Mouse (Mus musculus): Measurements from ENCODE around the gene Ehd4. TPM values are rescaled to one million over a fixed set of nuclear protein-coding genes. Genes with fewer than 3 reads are reported as not detected.

Ehd4 gene
- total and polyA plus RNA-seq, 3 experiments: 15.8 to 35.5 TPM; not detected in 1

DNA sequence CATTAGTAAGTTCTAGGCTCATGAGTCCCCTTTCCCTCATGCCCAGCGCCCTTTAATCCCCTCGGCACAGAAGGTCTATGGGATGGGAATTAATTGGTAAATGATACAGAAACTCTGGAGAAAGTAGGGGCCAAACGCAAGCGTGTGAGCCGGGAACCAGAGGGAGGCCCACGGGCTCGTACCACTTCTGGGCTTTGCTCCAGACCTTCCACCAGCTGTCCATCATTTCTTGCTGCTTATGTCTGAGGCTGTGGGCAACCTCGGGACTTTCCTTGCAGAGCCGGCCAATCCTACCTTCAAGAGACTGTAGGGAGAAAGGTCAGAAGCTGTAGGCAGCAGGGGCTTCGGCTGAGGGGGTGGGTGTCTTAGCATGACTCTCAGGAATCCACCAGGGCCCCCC, 98.5 kb downstream of the Ehd4 start:
- H3K9me3 ChIP-seq (replicated peaks; ENCODE audit: insufficient read depth, low read length): no peaks in the 10 kb centered on the region
- DNase-seq (ENCODE audit: low read depth, low spot score): no peak
- no peaks in the 10 kb centered on the region for H3K4me1 ChIP-seq (ENCODE audit: control insufficient read depth in 1 of 2, insufficient read depth in 2 of 2, low read length in 2 of 2)
- H3K36me3 ChIP-seq (ENCODE audit: control insufficient read depth in 1 of 2, insufficient read depth in 2 of 2, low read length in 2 of 2): no peaks in the 10 kb centered on the region
- peaks cover 0 to 2% of the 10 kb centered on the region in 2 experiments; a peak in 1 of 4 replicates for H3K27me3 ChIP-seq (ENCODE audit: control insufficient read depth in 1 of 2, insufficient read depth in 2 of 2, low read length in 2 of 2)
- H3K9ac ChIP-seq (ENCODE audit: control insufficient read depth, low read depth, low read length, poor library complexity, severe bottlenecking): no peak overlapping the region
- no peak overlapping the region for H3K4me3 ChIP-seq (ENCODE audit: control insufficient read depth in 1 of 2, insufficient read depth in 1 of 2, low read depth in 2 of 2, low read length in 2 of 2)
- TF ChIP-seq GABPA (IDR thresholded peaks at IDR 0.05; ENCODE audit: low read depth, low read length) (no peak), MAZ (IDR thresholded peaks at IDR 0.05; ENCODE audit: low read depth, low read length) (no peak), POLR2AphosphoS2 (IDR thresholded peaks at IDR 0.05; ENCODE audit: low read length) (no peak), ELF1 (IDR thresholded peaks at IDR 0.05; ENCODE audit: low read depth, low read length) (no peak), TBP (IDR thresholded peaks at IDR 0.05; ENCODE audit: low read depth, low read length) (no peak), ZNF384 (IDR thresholded peaks at IDR 0.05; ENCODE audit: low read depth, low read length) (no peak), MEF2A (IDR thresholded peaks at IDR 0.05; ENCODE audit: extremely low read depth, insufficient replicate concordance, low read depth, low read length, poor library complexity, severe bottlenecking) (no peak), TAL1 (IDR thresholded peaks at IDR 0.05; ENCODE audit: low read length) (no peak), HCFC1 (IDR thresholded peaks at IDR 0.05; ENCODE audit: low read depth, low read length) (no peak), NELFE (IDR thresholded peaks at IDR 0.05; ENCODE audit: low read depth, low read length) (no peak), MXI1 (IDR thresholded peaks at IDR 0.05; ENCODE audit: low read depth, low read length) (no peak), JUND (IDR thresholded peaks at IDR 0.05; ENCODE audit: low read depth, low read length) (no peak), E2F4 (IDR thresholded peaks at IDR 0.05; ENCODE audit: borderline replicate concordance, low read depth, low read length) (no peak), KAT2A (conservative IDR thresholded peaks at IDR 0.05; ENCODE audit: low read depth, low read length) (no peak), MAX (IDR thresholded peaks at IDR 0.05; ENCODE audit: low read length) (no peak), ZKSCAN1 (IDR thresholded peaks at IDR 0.05; ENCODE audit: low read depth, low read length) (no peak), ZMIZ1 (IDR thresholded peaks at IDR 0.05; ENCODE audit: low read depth, low read length) (no peak)
- H3K79me2 ChIP-seq (ENCODE audit: control insufficient read depth, insufficient read depth, low read length, poor library complexity): no peaks in the 10 kb centered on the region
- H3K27ac ChIP-seq (ENCODE audit: control insufficient read depth, low read depth, low read length): no peak overlapping the region

DNA sequence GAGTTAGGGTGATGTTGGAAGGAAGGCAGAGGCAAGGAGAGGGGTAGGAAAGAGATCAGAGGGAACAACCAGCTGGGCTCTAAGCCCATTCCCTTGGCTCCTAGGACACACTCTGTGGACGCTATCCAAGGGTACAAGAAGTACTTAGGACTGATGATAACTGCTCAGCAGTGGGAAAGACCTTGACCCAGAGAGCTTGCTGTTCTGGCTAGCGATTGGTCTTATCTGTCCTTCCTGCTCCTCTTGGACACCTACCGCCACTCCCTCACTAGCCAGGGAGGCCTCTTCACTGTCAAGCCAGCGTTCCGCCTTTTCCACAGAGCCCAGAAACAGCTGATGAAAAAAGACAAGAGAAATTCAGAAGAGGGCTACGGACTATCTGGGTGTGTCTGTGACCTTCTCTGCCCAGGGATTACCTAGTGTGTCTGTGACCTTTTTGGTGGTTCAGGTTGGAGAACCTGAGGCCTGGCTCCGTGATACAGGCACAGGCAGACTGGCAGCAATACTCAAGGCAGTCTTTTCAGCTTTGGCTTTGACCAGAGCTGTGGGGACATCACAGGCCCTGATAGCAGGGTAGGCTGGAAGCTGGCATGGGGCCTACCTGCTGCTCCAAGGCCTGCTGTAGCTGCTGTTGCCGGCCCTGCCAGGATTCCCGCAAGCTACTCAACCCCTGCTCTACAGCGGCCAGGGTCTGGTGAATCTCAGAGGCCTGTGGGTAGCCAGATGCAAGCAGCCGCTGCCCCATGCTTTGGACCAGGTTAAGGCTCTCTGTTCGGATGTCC, 99.4 kb downstream of the Ehd4 start:
- no peak overlapping the region for H3K9ac ChIP-seq (ENCODE audit: control insufficient read depth, low read depth, low read length, poor library complexity, severe bottlenecking)
- H3K79me2 ChIP-seq (ENCODE audit: control insufficient read depth, insufficient read depth, low read length, poor library complexity): no peaks in the 10 kb centered on the region
- H3K4me3 ChIP-seq (ENCODE audit: control insufficient read depth in 1 of 2, insufficient read depth in 1 of 2, low read depth in 2 of 2, low read length in 2 of 2): no peak overlapping the region
- peaks cover 0 to 2% of the 10 kb centered on the region in 2 experiments; a peak in 1 of 4 replicates for H3K27me3 ChIP-seq (ENCODE audit: control insufficient read depth in 1 of 2, insufficient read depth in 2 of 2, low read length in 2 of 2)
- no peaks in the 10 kb centered on the region for H3K9me3 ChIP-seq (replicated peaks; ENCODE audit: insufficient read depth, low read length)
- TF ChIP-seq ETS1 (IDR thresholded peaks at IDR 0.05; ENCODE audit: low read depth, low read length): no peak
- TF ChIP-seq POLR2AphosphoS2 (IDR thresholded peaks at IDR 0.05; ENCODE audit: low read length): no peak
- no peak for TF ChIP-seq ZNF384 (IDR thresholded peaks at IDR 0.05; ENCODE audit: low read depth, low read length)
- no peak for TF ChIP-seq E2F4 (IDR thresholded peaks at IDR 0.05; ENCODE audit: borderline replicate concordance, low read depth, low read length)
- TF ChIP-seq ZC3H11A (IDR thresholded peaks at IDR 0.05; ENCODE audit: low read depth, low read length): no peak
- TF ChIP-seq USF2 (IDR thresholded peaks at IDR 0.05; ENCODE audit: borderline replicate concordance in 1 of 2, insufficient read depth in 1 of 2, low read depth in 1 of 2, low read length in 2 of 2): no peak
- TF ChIP-seq MYB (IDR thresholded peaks at IDR 0.05; ENCODE audit: low read depth, low read length): no peak
- TF ChIP-seq SIN3A (IDR thresholded peaks at IDR 0.05; ENCODE audit: low read length): no peak
- TF ChIP-seq KAT2A (conservative IDR thresholded peaks at IDR 0.05; ENCODE audit: low read depth, low read length): no peak
- no peak overlapping the region for H3K27ac ChIP-seq (ENCODE audit: control insufficient read depth, low read depth, low read length)
- H3K36me3 ChIP-seq (ENCODE audit: control insufficient read depth in 1 of 2, insufficient read depth in 2 of 2, low read length in 2 of 2): no peaks in the 10 kb centered on the region
- H3K4me1 ChIP-seq (ENCODE audit: control insufficient read depth in 1 of 2, insufficient read depth in 2 of 2, low read length in 2 of 2): no peaks in the 10 kb centered on the region
- no peak for DNase-seq (ENCODE audit: low read depth, low spot score)
